Mouse (Mus musculus) right cerebral cortex, adult 18-20 months (tissue): ENCODE measurements around the gene Olfr211.
"Not testable (repeated sequence)": the region's sequence is repeated elsewhere in the genome, so short reads cannot be mapped to it uniquely, and the experiment has no call there.

ENCODE experiments used
- DNase-seq: peaks from one replicate; pipeline ENCODE4 v3.0.0; 2022; ENCODE audit warnings: mixed read lengths

The Olfr211 gene

GRCm38 (mm10) chr6:116488791-116489190 lies at the start of gene Olfr211:
Gene Olfr211, plus strand, starts transcription at chr6:116489091.
- no peak for DNase-seq

- DNase-seq, result no peak
Measured at GRCm38 (mm10) chr6:116439531-116439930, 49.4 kb upstream of the Olfr211 start.

GRCm38 (mm10) chr6:116440447-116440846 lies 48.4 kb upstream of the Olfr211 start:
- no peak for DNase-seq

- DNase-seq, result no peak
Measured at GRCm38 (mm10) chr6:116440849-116441248, 48.0 kb upstream of the Olfr211 start.

GRCm38 (mm10) chr6:116455781-116456180 lies 33.1 kb upstream of the Olfr211 start:
- DNase-seq, result no peak

GRCm38 (mm10) chr6:116456482-116456881 lies 32.4 kb upstream of the Olfr211 start:
- DNase-seq, result no peak

- DNase-seq, result no peak
Measured at GRCm38 (mm10) chr6:116458728-116459127, 30.2 kb upstream of the Olfr211 start.

GRCm38 (mm10) chr6:116459232-116459631 lies 29.7 kb upstream of the Olfr211 start:
- no peak for DNase-seq

- DNase-seq, result no peak
Measured at GRCm38 (mm10) chr6:116460544-116461283, 28.2 kb upstream of the Olfr211 start, which contains the start of gene Alox5. Gene Alox5, minus strand, starts transcription at chr6:116461178.

- no peak for DNase-seq
Measured at GRCm38 (mm10) chr6:116468081-116468480, 20.8 kb upstream of the Olfr211 start.

GRCm38 (mm10) chr6:116485081-116485480 lies 3.8 kb upstream of the Olfr211 start:
- DNase-seq, result no peak

GRCm38 (mm10) chr6:116486833-116487232 lies 2.1 kb upstream of the Olfr211 start:
- no peak for DNase-seq

- DNase-seq, result no peak
Measured at GRCm38 (mm10) chr6:116493742-116494141, 4.9 kb downstream of the Olfr211 start.

- DNase-seq, result no peak
Measured at GRCm38 (mm10) chr6:116495960-116496359, 7.1 kb downstream of the Olfr211 start.

GRCm38 (mm10) chr6:116506302-116507003 lies 17.6 kb downstream of the Olfr211 start, which contains the start of gene Olfr212:
Gene Olfr212, plus strand, starts transcription at chr6:116506516.
- DNase-seq, result not testable (repeated sequence)

- no peak for DNase-seq
Measured at GRCm38 (mm10) chr6:116514832-116515231, 25.9 kb downstream of the Olfr211 start.

- DNase-seq, result no peak
Measured at GRCm38 (mm10) chr6:116538156-116538555, 49.3 kb downstream of the Olfr211 start, which contains the start of gene Olfr213. Gene Olfr213, plus strand, starts transcription at chr6:116538456.

GRCm38 (mm10) chr6:116542500-116542899 lies 53.6 kb downstream of the Olfr211 start:
- no peak for DNase-seq
